Mouse (Mus musculus): ENCODE data around the gene Gm6096. TPM values are rescaled to one million over a fixed set of nuclear protein-coding genes. Genes with fewer than 3 reads are reported as not detected.

Gene Gm6096
- polyA plus RNA-seq, 1 experiment: not detected

- Histone ChIP-seq H3K36me3 (ENCODE audit: control insufficient read depth, insufficient read depth, low read length) (peaks cover 38% of the 10 kb centered on the region), H3K4me3 (ENCODE audit: low read depth, low read length) (peak overlapping the region; percentile 73), H3K27ac (ENCODE audit: insufficient read depth, low read depth, low read length) (peak overlapping the region; percentile 8; the same call in 1 of the 2 replicates), H3K27me3 (ENCODE audit: control insufficient read depth, insufficient read depth, low read length) (no peaks in the 10 kb centered on the region), H3K4me1 (ENCODE audit: control insufficient read depth, insufficient read depth, insufficient read length, low read length) (peaks cover 31% of the 10 kb centered on the region)
- 4% methylated on average over 8 of the region's 9 CpGs for WGBS
- TF ChIP-seq CTCF (IDR thresholded peaks at IDR 0.05; ENCODE audit: extremely low read depth, insufficient read length, insufficient replicate concordance, low read depth, low read length) (no peak), POLR2A (IDR thresholded peaks at IDR 0.05; ENCODE audit: low read depth, low read length) (no peak)
These were observed 22.2 kb upstream of the Gm6096 start for GRCm38 (mm10) chr7:34228641-34229040.

GRCm38 (mm10) chr7:34229153-34229552, 21.7 kb upstream of the Gm6096 start:
- no peaks in the 10 kb centered on the region for H3K27me3 ChIP-seq (ENCODE audit: control insufficient read depth, insufficient read depth, low read length)

GRCm38 (mm10) chr7:34229691-34230111, 21.1 kb upstream of the Gm6096 start:
- Histone ChIP-seq H3K27me3 (ENCODE audit: control insufficient read depth, insufficient read depth, low read length) (no peaks in the 10 kb centered on the region), H3K36me3 (ENCODE audit: control insufficient read depth, insufficient read depth, low read length) (peaks cover 33% of the 10 kb centered on the region), H3K4me3 (ENCODE audit: low read depth, low read length) (peak overlapping the region; percentile 73), H3K4me1 (ENCODE audit: control insufficient read depth, insufficient read depth, insufficient read length, low read length) (peaks cover 28% of the 10 kb centered on the region), H3K27ac (ENCODE audit: insufficient read depth, low read depth, low read length) (peak overlapping the region; percentile 81)
- under 1% methylated on average over 19 of the region's 19 CpGs for WGBS
- TF ChIP-seq POLR2A (IDR thresholded peaks at IDR 0.05; ENCODE audit: low read depth, low read length): no peak
- TF ChIP-seq CTCF (IDR thresholded peaks at IDR 0.05; ENCODE audit: extremely low read depth, insufficient read length, insufficient replicate concordance, low read depth, low read length): no peak

More at GRCm38 (mm10) chr7:34229153-34229552, 21.7 kb upstream of the Gm6096 start:
- peak overlapping the region; percentile 73 for H3K4me3 ChIP-seq (ENCODE audit: low read depth, low read length)
- peaks cover 36% of the 10 kb centered on the region for H3K36me3 ChIP-seq (ENCODE audit: control insufficient read depth, insufficient read depth, low read length)
- WGBS: 21% methylated on average over 5 of the region's 5 CpGs
- TF ChIP-seq CTCF (IDR thresholded peaks at IDR 0.05; ENCODE audit: extremely low read depth, insufficient read length, insufficient replicate concordance, low read depth, low read length): no peak
- TF ChIP-seq POLR2A (IDR thresholded peaks at IDR 0.05; ENCODE audit: low read depth, low read length): no peak
- peak overlapping the region; percentile 81 for H3K27ac ChIP-seq (ENCODE audit: insufficient read depth, low read depth, low read length)
- peaks cover 30% of the 10 kb centered on the region for H3K4me1 ChIP-seq (ENCODE audit: control insufficient read depth, insufficient read depth, insufficient read length, low read length)

DNA sequence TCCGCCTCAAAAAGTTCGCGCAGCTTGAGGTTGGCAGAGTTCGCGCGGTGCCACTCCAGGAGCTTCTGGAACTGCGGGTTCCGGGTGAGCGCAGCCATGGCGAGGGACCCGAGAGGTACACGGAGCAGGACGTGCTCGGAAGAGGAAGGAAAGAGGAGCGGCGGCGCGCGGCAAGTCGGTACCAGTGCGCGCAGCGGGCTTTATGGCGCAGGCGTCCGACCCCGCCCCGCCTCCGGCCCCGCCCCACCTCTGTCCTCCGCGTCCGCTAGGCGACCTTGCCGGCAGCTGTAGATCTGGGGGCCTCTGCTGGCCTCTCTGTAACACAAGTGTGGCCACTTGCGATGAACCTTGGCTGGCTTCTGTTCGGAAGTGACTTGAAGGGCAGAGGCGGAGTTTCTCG, 20.7 kb upstream of the Gm6096 start, which contains the start of gene Gpi1:
TSS of gene Gpi1 (minus strand) at position 221 of the 400 bp plus-strand sequence.
- H3K27ac ChIP-seq (ENCODE audit: insufficient read depth, low read depth, low read length): peak within 1 kb of the TSS; percentile 81
- no peaks in the 10 kb centered on the region for H3K27me3 ChIP-seq (ENCODE audit: control insufficient read depth, insufficient read depth, low read length)
- H3K36me3 ChIP-seq (ENCODE audit: control insufficient read depth, insufficient read depth, low read length): peaks cover 29% of the 10 kb centered on the region
- H3K4me1 ChIP-seq (ENCODE audit: control insufficient read depth, insufficient read depth, insufficient read length, low read length): peaks cover 30% of the 10 kb centered on the region
- TF ChIP-seq CTCF (IDR thresholded peaks at IDR 0.05; ENCODE audit: extremely low read depth, insufficient read length, insufficient replicate concordance, low read depth, low read length): peak; percentile 53; the same call in 1 of the 2 replicates
- peak; percentile 90 for TF ChIP-seq POLR2A (IDR thresholded peaks at IDR 0.05; ENCODE audit: low read depth, low read length)
- WGBS: under 1% methylated on average over 39 of the region's 39 CpGs
- peak within 1 kb of the TSS; percentile 73 for H3K4me3 ChIP-seq (ENCODE audit: low read depth, low read length)

- WGBS: 48% methylated on average over 7 of the region's 7 CpGs
These were observed 17.8 kb upstream of the Gm6096 start for GRCm38 (mm10) chr7:34232785-34233725.

GRCm38 (mm10) chr7:34233909-34234609, 16.8 kb upstream of the Gm6096 start:
- peak overlapping the region; percentile 89 for H3K27ac ChIP-seq (ENCODE audit: insufficient read depth, low read depth, low read length)
- WGBS: under 1% methylated on average over 46 of the region's 46 CpGs
- H3K36me3 ChIP-seq (ENCODE audit: control insufficient read depth, insufficient read depth, low read length): peaks cover 15% of the 10 kb centered on the region
- H3K4me1 ChIP-seq (ENCODE audit: control insufficient read depth, insufficient read depth, insufficient read length, low read length): peaks cover 2% of the 10 kb centered on the region; the same call in 1 of the 2 replicates
- TF ChIP-seq POLR2A (IDR thresholded peaks at IDR 0.05; ENCODE audit: low read depth, low read length): peak; percentile 53; the same call in 1 of the 2 replicates
- TF ChIP-seq CTCF (IDR thresholded peaks at IDR 0.05; ENCODE audit: extremely low read depth, insufficient read length, insufficient replicate concordance, low read depth, low read length): no peak
- H3K27me3 ChIP-seq (ENCODE audit: control insufficient read depth, insufficient read depth, low read length): no peaks in the 10 kb centered on the region
- peak overlapping the region; percentile 65 for H3K4me3 ChIP-seq (ENCODE audit: low read depth, low read length)

More at GRCm38 (mm10) chr7:34232785-34233725, 17.8 kb upstream of the Gm6096 start:
- H3K27ac ChIP-seq (ENCODE audit: insufficient read depth, low read depth, low read length): peak overlapping the region; percentile 89
- H3K4me1 ChIP-seq (ENCODE audit: control insufficient read depth, insufficient read depth, insufficient read length, low read length): peaks cover 5% of the 10 kb centered on the region
- H3K36me3 ChIP-seq (ENCODE audit: control insufficient read depth, insufficient read depth, low read length): peaks cover 9% of the 10 kb centered on the region
- H3K4me3 ChIP-seq (ENCODE audit: low read depth, low read length): peak overlapping the region; percentile 65
- no peaks in the 10 kb centered on the region for H3K27me3 ChIP-seq (ENCODE audit: control insufficient read depth, insufficient read depth, low read length)
- TF ChIP-seq POLR2A (IDR thresholded peaks at IDR 0.05; ENCODE audit: low read depth, low read length) (no peak), CTCF (IDR thresholded peaks at IDR 0.05; ENCODE audit: extremely low read depth, insufficient read length, insufficient replicate concordance, low read depth, low read length) (no peak)
